Mouse (Mus musculus) forebrain, embryonic 16.5 days (tissue): Measurements from ENCODE around the gene Ndufs3. TPM values are rescaled to one million over a fixed set of nuclear protein-coding genes. Genes with fewer than 3 reads are reported as not detected.

Experiments used
- ATAC-seq: fragments of 200-750 bp; cut with Nextera tagmentation; 2 replicates; pipeline ENCODE4 v1.8.0; 2017; ENCODE audit warnings: mild to moderate bottlenecking, moderate library complexity
- H3K27ac ChIP-seq: fragments of 300-500 bp; sonication (generic); 2 replicates; pipeline ENCODE4 v1.5.1; 2014; ENCODE audit warnings: low read length, control low read depth
- H3K27me3 ChIP-seq: fragments of 300-500 bp; sonication (generic); replicated peaks from 2 replicates; pipeline ENCODE4 v1.6.1; 2014; ENCODE audit warnings: low read length; ENCODE audit not compliant: control insufficient read depth, insufficient read depth
- H3K36me3 ChIP-seq: fragments of 300-500 bp; sonication (generic); 2 replicates; pipeline ENCODE4 v1.6.1; 2014; ENCODE audit not compliant: control insufficient read depth, insufficient read depth
- H3K4me1 ChIP-seq: fragments of 300-500 bp; sonication (generic); replicated peaks from 2 replicates; pipeline ENCODE4 v1.6.1; 2014; ENCODE audit warnings: low read length; ENCODE audit not compliant: control insufficient read depth, insufficient read depth
- H3K4me2 ChIP-seq: fragments of 300-500 bp; sonication (generic); 2 replicates; pipeline ENCODE4 v1.6.1; 2014; ENCODE audit warnings: mild to moderate bottlenecking, low read length, control low read depth
- H3K4me3 ChIP-seq: fragments of 300-500 bp; sonication (generic); replicated peaks from 2 replicates; pipeline ENCODE4 v1.5.1; 2014; ENCODE audit warnings: mild to moderate bottlenecking, low read length, control low read depth
- H3K9ac ChIP-seq: fragments of 300-500 bp; sonication (generic); replicated peaks from 2 replicates; pipeline ENCODE4 v1.6.1; 2014; ENCODE audit warnings: low read depth, low read length, control low read depth
- H3K9me3 ChIP-seq: fragments of 300-500 bp; sonication (generic); 2 replicates; pipeline ENCODE4 v1.6.1; 2016; ENCODE audit warnings: low read length; ENCODE audit not compliant: control insufficient read depth
- WGBS: fragments of 180-500 bp; shearing (Covaris S2); extraction: QIAGEN DNeasy Blood & Tissue Kit; methylation state at CpG from one replicate; pipeline ENCODE4 v1.1.7; 2014; 5-methylcytosine and 5-hydroxymethylcytosine counted together
- polyA plus RNA-seq: library from polyadenylated mRNA; unstranded; fragments of >200 nt; fragmentation: Nextera tagmentation; extraction: Ambion mirVana; gene quantifications from 2 replicates; pipeline ENCODE4 v1.2.1, GENCODE M21; 2015

Ndufs3 gene
- polyA plus RNA-seq: 211 and 212 TPM in 2 replicates

DNA sequence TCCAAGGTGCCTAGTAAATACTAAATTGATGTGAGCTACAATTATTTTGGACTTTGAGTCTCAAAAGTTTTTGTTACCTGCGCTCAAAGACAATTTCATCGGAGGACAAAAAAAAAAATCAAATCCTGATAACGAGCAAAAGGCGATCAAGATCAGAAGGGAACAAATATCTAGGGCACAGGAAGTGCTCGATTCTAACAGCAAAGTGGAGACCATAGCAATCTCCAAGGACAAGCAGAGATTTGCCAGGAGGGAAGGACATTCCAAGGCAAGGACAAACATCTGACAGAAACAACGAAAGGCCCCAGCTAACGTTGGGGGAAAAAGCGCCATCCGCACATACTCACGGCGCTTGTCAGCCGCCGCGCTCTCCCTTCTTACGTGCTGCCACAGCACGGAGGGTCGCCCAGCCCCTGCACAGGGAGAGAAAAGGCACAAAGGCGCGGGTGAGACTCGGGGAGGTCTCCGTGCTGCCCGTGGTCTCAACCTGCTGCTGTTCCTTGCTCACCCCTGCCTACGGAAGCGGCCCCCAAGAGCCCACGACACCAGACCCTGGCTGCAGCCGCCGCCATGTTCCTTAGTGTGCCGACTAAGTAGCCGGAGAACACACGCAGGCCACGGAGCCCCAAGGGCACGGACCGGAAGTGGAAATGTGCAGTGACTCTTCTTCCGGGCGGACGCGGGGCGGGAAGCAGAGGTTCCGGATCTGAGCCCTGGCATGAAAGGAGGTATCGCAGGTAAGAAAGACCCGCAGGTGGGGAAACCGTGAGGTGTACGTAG is at the start of gene Ndufs3, which contains the start of gene Kbtbd4:
Gene Ndufs3 (minus strand): TSS at position 752 of the 780 bp plus-strand sequence.
Gene Kbtbd4 (plus strand): TSS at position 665 of the 780 bp plus-strand sequence.
- under 1% methylated on average over 42 of the region's 43 CpGs for WGBS
- Histone ChIP-seq H3K27ac (peak within 1 kb of the TSS; percentile 91), H3K9me3 (no peaks in the 10 kb centered on the region), H3K4me2 (peak within 1 kb of the TSS; percentile 82), H3K4me1 (peaks cover 27% of the 10 kb centered on the region), H3K4me3 (peak within 1 kb of the TSS; percentile 76), H3K36me3 (peaks cover 10% of the 10 kb centered on the region), H3K27me3 (no peaks in the 10 kb centered on the region), H3K9ac (peak within 1 kb of the TSS; percentile 85)
- peak; percentile 96 for ATAC-seq

GRCm38 (mm10) chr2:90953461-90953860 is 48.8 kb upstream of the Ndufs3 start:
- Histone ChIP-seq H3K9me3 (no peaks in the 10 kb centered on the region), H3K27me3 (no peaks in the 10 kb centered on the region), H3K4me1 (peaks cover 11% of the 10 kb centered on the region), H3K4me2 (no peak overlapping the region), H3K9ac (no peak overlapping the region), H3K27ac (no peak overlapping the region), H3K4me3 (no peak overlapping the region), H3K36me3 (no peaks in the 10 kb centered on the region; the same call in 1 of the 2 replicates)
- WGBS: 24% methylated on average over 3 of the region's 3 CpGs
- ATAC-seq: no peak

DNA sequence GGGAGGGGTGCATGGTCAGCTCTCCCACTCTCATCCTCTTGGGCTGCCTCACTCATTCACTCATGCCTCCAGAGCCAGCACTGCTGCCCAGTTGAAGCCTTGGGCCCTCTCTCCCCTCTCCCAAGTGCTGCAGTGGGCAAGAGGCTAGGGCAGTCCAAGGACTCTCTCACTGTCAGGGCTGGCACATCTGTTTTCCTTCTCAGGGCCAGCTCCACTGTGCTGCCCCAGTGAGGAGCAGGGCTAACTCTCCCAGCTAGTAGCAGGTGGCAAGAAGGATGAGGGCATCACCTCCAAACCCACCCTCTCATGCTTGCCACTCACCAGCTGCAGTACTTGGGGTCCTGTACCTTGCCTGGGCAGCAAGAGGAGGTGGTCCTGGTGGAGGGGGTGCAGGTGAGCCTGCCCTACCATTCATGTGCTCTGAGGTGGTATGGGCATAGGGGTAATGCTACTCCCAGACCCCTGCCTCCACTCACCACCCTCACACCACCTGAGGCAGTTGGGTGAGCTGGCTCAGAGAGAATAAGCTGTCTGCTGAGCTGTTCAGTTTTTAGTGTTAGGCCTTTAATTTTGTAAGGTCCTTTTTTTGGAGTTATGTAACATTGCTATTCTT is 46.1 kb upstream of the Ndufs3 start:
- H3K4me2 ChIP-seq: no peak overlapping the region
- no peak overlapping the region for H3K27ac ChIP-seq
- peaks cover 4% of the 10 kb centered on the region; the same call in 1 of the 2 replicates for H3K4me1 ChIP-seq
- no peaks in the 10 kb centered on the region for H3K27me3 ChIP-seq
- H3K36me3 ChIP-seq: no peaks in the 10 kb centered on the region
- H3K4me3 ChIP-seq: no peak overlapping the region
- H3K9me3 ChIP-seq: no peaks in the 10 kb centered on the region
- 0 out of 2 replicates have a peak, but pooled peaks have one; percentile 12 for ATAC-seq
- no peak overlapping the region for H3K9ac ChIP-seq

- Histone ChIP-seq H3K36me3 (no peaks in the 10 kb centered on the region), H3K9me3 (no peaks in the 10 kb centered on the region)
- WGBS: 86% methylated on average over 5 of the region's 5 CpGs
These were observed 45.5 kb upstream of the Ndufs3 start for GRCm38 (mm10) chr2:90950149-90950548.

DNA sequence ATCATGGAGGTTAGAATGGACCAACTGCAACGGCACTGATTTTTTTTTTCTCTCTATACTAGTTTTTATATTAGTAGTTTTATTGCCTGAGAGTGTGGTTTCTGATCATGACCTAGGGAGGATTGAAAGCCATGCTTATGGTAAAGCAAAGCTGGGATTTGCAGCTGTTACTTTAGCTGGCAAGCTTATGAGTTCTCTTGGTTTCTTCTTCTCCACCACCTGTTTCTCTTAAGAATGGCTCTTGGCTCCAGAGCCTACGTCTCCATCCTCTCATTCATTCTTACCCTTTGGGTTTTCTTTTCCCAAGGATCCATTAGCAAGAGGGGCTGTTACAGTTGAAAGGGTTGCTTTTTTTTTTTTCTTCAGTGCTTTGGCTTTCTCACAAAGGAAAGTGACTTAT is 37.1 kb upstream of the Ndufs3 start:
- no peak for ATAC-seq
- Histone ChIP-seq H3K4me2 (peak overlapping the region; percentile 62), H3K27me3 (no peaks in the 10 kb centered on the region), H3K27ac (no peak overlapping the region), H3K9ac (no peak overlapping the region), H3K36me3 (no peaks in the 10 kb centered on the region), H3K4me3 (peak overlapping the region; percentile 87), H3K9me3 (no peaks in the 10 kb centered on the region), H3K4me1 (peaks cover 27% of the 10 kb centered on the region)
- 37% methylated on average over 2 of the region's 2 CpGs for WGBS

More at GRCm38 (mm10) chr2:90950149-90950548, 45.5 kb upstream of the Ndufs3 start:
- no peak overlapping the region for H3K27ac ChIP-seq
- no peak overlapping the region for H3K4me2 ChIP-seq
- H3K9ac ChIP-seq: no peak overlapping the region
- H3K27me3 ChIP-seq: no peaks in the 10 kb centered on the region
- H3K4me1 ChIP-seq: no peaks in the 10 kb centered on the region
- H3K4me3 ChIP-seq: no peak overlapping the region
- no peak for ATAC-seq

- H3K27me3 ChIP-seq: no peaks in the 10 kb centered on the region
- peak within 1 kb of the TSS; percentile 95 for H3K9ac ChIP-seq
- H3K36me3 ChIP-seq: no peaks in the 10 kb centered on the region
- H3K27ac ChIP-seq: peak within 1 kb of the TSS; percentile 92
- under 1% methylated on average over 102 of the region's 113 CpGs for WGBS
- peak; percentile 97 for ATAC-seq
- no peaks in the 10 kb centered on the region for H3K9me3 ChIP-seq
- peak within 1 kb of the TSS; percentile 87 for H3K4me3 ChIP-seq
- peak within 1 kb of the TSS; percentile 62 for H3K4me2 ChIP-seq
- H3K4me1 ChIP-seq: peaks cover 27% of the 10 kb centered on the region
These were observed 35.9 kb upstream of the Ndufs3 start, which contains the start of gene Celf1 for GRCm38 (mm10) chr2:90940233-90941229. Celf1 (plus strand) TSS chr2:90940382.

DNA sequence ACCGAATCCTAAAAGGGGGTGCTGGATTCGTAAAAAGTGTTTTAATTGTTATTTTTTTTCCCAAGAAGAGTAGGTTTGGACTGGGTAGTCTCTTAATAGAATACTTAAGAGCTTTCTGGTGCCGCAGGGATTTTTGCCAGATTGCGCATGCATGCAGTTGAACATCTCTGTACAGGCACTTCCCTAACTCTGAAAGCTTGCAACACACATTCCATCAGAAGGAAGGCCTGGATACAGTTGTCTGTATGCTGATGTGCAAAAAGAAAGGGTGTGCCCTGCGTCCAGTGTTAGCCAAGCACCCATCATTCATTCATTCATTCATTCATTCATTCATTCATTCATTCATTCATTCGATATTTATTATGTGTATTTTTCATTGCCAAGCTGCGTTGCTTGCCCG is 35.1 kb upstream of the Ndufs3 start:
- Histone ChIP-seq H3K27me3 (no peaks in the 10 kb centered on the region), H3K4me3 (peak overlapping the region; percentile 87), H3K4me2 (peak overlapping the region; percentile 53), H3K36me3 (no peaks in the 10 kb centered on the region), H3K9ac (peak overlapping the region; percentile 95), H3K9me3 (no peaks in the 10 kb centered on the region), H3K4me1 (peaks cover 27% of the 10 kb centered on the region), H3K27ac (peak overlapping the region; percentile 92)
- peak; percentile 44 for ATAC-seq
- WGBS: 47% methylated on average over 8 of the region's 8 CpGs

GRCm38 (mm10) chr2:90938362-90938761 is 33.7 kb upstream of the Ndufs3 start:
- Histone ChIP-seq H3K9ac (no peak overlapping the region), H3K4me1 (peaks cover 21% of the 10 kb centered on the region), H3K4me2 (no peak overlapping the region), H3K36me3 (no peaks in the 10 kb centered on the region), H3K9me3 (no peaks in the 10 kb centered on the region), H3K27me3 (no peaks in the 10 kb centered on the region), H3K27ac (no peak overlapping the region), H3K4me3 (no peak overlapping the region)
- 76% methylated on average over 3 of the region's 3 CpGs for WGBS
- ATAC-seq: no peak
